Mouse (Mus musculus): ENCODE measurements around the gene Prkcg. TPM values are rescaled to one million over a fixed set of nuclear protein-coding genes. Genes with fewer than 3 reads are reported as not detected.

The Prkcg gene
- polyA plus RNA-seq (2015; fragmentation: Illumina TruSeq; extraction: RNeasy Lipid Tissue Mini Kit (QIAGEN cat#74804); ENCODE audit: low read depth, low replicate concordance) = 162 TPM

GRCm38 (mm10) chr7:3288976-3289970 is at the start of gene Prkcg, which contains the start of gene Myadm:
Prkcg (plus strand) TSS chr7:3289179.
Myadm (plus strand) TSS chr7:3289080.

GRCm38 (mm10) chr7:3332619-3333521 is 43.9 kb downstream of the Prkcg start, which contains the start of gene Cacng7:
Cacng7 (plus strand) TSS chr7:3332955.

Other genes with a start within 250 kb of the Prkcg start
- gene AU018091, start 120.0 kb upstream of the Prkcg start, polyA plus RNA-seq (2015; fragmentation: Illumina TruSeq; extraction: RNeasy Lipid Tissue Mini Kit (QIAGEN cat#74804); ENCODE audit: low read depth, low replicate concordance) = not detected
- not detected for gene Nlrp12, start 39.4 kb upstream of the Prkcg start, polyA plus RNA-seq (2015; fragmentation: Illumina TruSeq; extraction: RNeasy Lipid Tissue Mini Kit (QIAGEN cat#74804); ENCODE audit: low read depth, low replicate concordance)
- 46.9 TPM for gene Myadm, start 99 bp upstream of the Prkcg start, polyA plus RNA-seq (2015; fragmentation: Illumina TruSeq; extraction: RNeasy Lipid Tissue Mini Kit (QIAGEN cat#74804); ENCODE audit: low read depth, low replicate concordance)
- 160 TPM for gene Cacng7, start 43.8 kb downstream of the Prkcg start, polyA plus RNA-seq (2015; fragmentation: Illumina TruSeq; extraction: RNeasy Lipid Tissue Mini Kit (QIAGEN cat#74804); ENCODE audit: low read depth, low replicate concordance)
- gene Cacng8, start 101.5 kb downstream of the Prkcg start, polyA plus RNA-seq (2015; fragmentation: Illumina TruSeq; extraction: RNeasy Lipid Tissue Mini Kit (QIAGEN cat#74804); ENCODE audit: low read depth, low replicate concordance) = 46.1 TPM
- gene Cacng6, start 135.0 kb downstream of the Prkcg start, polyA plus RNA-seq (2015; fragmentation: Illumina TruSeq; extraction: RNeasy Lipid Tissue Mini Kit (QIAGEN cat#74804); ENCODE audit: low read depth, low replicate concordance) = 1.2 TPM
- gene Tarm1, start 213.4 kb downstream of the Prkcg start, polyA plus RNA-seq (2015; fragmentation: Illumina TruSeq; extraction: RNeasy Lipid Tissue Mini Kit (QIAGEN cat#74804); ENCODE audit: low read depth, low replicate concordance) = not detected

All from brain, adult 10 weeks (tissue).